Mouse (Mus musculus): ENCODE data around the gene Lrrc56.

Lrrc56 gene

DNA sequence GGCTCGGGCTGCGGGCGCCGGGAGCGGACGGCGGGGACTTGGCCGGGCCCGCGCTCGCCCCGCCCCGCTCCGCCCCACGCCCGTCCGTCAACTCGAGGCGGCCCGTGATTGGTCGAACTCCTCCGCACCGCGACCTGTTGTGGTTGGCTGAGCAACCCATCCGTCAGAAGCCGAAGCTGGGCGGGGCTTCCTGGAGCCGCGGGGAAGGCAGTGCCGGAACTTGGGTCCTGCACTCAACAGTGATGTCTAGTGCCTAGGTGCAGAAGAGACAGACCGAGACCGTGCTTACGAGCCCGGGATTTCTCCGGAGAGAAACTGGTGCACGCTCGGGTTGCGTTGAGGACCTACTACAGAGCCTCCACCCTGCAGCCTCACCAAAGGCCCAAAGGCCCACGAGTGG lies at the start of gene Lrrc56, which contains the start of gene Hras:
Gene Lrrc56, plus strand, starts transcription at position 210 of the 400 bp plus-strand sequence.
Gene Hras, minus strand, starts transcription at position 58 of the 400 bp plus-strand sequence.
- DNase-seq, result peak; percentile 99

- DNase-seq, result no peak
These were observed 49.3 kb upstream of the Lrrc56 start for GRCm38 (mm10) chr7:141144650-141145049.

- no peak for DNase-seq
These were observed 48.6 kb upstream of the Lrrc56 start for GRCm38 (mm10) chr7:141145403-141145802.

DNA sequence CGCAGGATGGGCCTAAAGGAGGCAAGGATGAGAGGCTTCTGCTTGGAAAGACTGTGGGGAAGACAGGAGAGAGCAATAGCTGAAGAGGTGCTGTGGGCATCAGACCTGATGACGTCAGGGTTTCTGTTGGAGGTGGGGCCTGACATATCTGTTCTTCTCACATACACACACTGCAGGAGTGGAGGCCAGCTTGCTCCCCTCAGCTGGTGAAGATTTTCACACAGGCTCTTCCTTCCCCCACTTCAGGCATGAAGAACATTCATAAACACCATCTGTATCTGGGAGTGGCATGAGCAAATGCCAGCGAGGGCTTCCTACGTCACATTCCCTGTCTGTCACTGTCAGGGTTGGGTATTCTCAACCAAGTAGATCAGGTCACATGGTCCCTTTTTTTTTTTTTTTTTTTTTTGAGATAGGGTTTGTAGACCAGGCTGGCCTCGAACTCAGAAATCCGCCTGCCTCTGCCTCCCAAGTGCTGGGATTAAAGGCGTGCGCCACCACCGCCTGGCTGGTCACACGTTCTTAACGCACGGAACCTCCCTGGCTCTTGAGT lies 47.8 kb upstream of the Lrrc56 start:
- no peak for DNase-seq

- DNase-seq, result no peak
These were observed 46.9 kb upstream of the Lrrc56 start for GRCm38 (mm10) chr7:141147044-141147443.

DNA sequence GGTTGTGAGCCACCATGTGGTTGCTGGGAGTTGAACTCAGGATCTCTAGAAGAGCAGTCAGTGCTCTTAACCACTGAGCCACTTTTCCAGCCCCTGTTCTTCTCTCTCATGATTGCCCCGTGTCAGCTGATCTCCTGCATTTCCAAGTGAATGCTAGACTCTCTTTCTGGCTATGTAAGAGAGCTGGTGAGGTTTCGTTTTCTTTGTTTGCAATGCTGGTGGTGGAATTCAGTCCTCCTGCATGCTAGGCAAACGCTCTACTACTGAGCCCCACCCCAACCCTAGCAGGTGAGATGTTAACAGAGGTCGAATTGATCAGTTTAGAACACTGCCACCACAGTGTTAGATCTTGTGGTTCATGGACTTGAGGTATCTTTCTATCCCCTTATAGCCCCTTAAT lies 45.3 kb upstream of the Lrrc56 start:
- no peak for DNase-seq

- no peak for DNase-seq
These were observed 38.6 kb upstream of the Lrrc56 start for GRCm38 (mm10) chr7:141155362-141155761.

DNA sequence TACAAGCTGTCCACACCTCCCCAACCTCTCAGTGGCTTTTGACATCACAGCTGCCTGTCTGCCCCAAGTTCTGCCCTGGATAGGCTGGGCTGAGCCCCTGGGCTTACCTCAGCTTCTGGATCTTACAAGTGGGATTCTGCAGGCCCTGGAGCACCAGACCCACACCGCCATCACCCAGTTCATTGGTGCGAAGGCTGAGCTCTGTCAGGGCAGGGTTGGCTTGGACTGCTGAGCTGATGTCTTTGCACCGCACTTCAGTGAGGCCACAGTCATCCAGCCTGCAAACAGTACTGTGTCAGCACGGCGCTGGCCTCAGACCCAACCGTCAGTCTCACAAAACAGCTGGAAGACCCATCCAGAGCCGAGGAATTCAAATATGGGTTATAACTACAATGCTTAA lies 29.6 kb upstream of the Lrrc56 start:
- DNase-seq, result no peak

GRCm38 (mm10) chr7:141164850-141165249 lies 29.1 kb upstream of the Lrrc56 start:
- DNase-seq, result no peak

GRCm38 (mm10) chr7:141167901-141168517 lies 25.9 kb upstream of the Lrrc56 start:
- DNase-seq, result peak; percentile 38 to 63

- DNase-seq, result peak; percentile 71 to 82
These were observed 25.4 kb upstream of the Lrrc56 start for GRCm38 (mm10) chr7:141168518-141168953.

DNA sequence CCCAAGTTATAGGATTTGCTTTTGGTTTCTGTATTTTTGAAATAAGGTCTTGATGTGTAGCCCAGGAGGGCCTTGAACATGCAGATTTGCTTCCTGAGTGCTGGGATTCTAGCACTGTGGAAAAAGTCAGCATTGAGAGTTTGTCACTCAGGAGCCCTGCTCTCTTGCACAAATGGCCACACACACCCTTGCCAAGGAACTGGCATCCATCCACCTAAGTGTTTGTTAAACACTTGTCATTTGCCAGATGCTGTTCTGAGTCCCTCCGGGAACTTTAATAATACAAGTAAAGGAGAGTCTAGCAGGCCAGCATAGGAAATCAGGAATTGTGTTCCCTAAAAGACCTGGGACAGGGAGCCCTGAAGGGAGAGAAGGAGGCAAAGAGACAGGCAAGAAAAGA lies 24.7 kb upstream of the Lrrc56 start:
- no peak for DNase-seq

- no peak for DNase-seq
These were observed 24.1 kb upstream of the Lrrc56 start for GRCm38 (mm10) chr7:141169866-141170265.

DNA sequence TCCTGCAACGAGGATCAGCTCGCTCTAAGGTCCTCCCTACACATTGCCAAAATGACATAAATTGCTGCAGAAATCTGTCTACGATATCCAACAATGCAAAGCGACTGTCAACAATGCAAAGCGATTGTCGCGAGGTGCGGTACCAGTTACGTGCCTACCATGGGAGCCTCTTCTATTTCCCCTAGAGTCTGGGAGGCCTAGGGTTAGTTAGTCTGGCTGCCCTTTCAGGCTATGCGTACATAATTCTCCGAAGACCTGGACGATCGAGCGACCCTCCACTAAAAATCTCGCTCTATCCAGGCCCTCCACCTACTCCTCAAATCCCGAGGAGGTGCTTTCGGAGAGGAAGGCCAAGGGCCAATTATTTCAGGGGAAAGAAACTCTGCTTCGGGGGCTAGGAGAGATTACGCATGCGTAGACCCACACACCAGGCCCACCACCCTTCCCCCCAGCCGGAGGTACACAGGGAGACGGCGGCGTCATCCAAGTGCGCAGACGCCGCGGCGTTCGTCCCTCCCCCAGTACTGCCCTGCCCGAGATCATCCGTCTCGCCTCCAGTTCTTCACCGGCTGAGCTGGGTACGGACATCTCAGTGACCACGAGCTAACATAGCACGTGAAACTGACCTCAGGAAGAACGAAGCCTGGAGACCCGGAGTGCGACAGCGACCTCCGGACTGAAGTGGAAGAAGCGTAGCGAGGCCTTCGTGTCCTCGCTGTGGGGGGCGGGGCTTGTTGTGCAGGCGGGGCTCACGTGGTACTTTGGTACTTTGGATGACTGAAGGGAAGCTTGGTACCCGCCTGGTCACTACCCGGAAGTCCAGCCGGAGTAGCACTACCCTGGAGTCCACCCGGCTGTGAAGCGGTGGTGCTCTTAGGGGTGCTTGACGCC lies 21.6 kb upstream of the Lrrc56 start, which contains the start of gene Rnh1:
Gene Rnh1, minus strand, starts transcription at position 742 of the 891 bp plus-strand sequence.
- DNase-seq, result peak; percentile 93 to 96

DNA sequence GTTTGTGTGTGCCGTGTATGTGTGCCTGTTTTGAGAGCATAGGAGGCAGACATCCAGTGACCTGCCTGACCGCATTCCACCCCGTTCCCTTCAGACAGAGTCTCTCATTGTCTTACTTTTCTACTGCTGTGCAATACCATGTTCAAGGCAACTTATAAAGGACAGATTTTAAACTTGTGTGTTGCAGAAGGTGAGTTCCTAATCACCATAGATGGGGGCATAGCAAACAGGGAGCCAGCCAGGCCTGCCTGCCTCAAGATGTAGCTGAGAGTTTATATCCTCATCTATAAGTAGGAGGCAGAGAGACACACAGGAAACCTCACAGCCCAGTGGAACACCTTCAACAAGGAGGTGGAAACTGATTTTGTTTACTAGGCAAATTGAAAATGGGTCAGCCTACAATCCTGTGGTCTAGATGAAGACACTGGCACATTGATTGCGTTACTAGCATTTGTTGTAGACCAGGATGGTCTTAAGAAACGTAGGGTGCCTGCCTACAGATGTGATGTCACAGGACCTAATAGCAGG lies 20.6 kb upstream of the Lrrc56 start:
- no peak for DNase-seq

GRCm38 (mm10) chr7:141175068-141175467 lies 18.9 kb upstream of the Lrrc56 start:
- DNase-seq, result no peak

GRCm38 (mm10) chr7:141176173-141176572 lies 17.8 kb upstream of the Lrrc56 start:
- DNase-seq, result peak; percentile 92 to 94

DNA sequence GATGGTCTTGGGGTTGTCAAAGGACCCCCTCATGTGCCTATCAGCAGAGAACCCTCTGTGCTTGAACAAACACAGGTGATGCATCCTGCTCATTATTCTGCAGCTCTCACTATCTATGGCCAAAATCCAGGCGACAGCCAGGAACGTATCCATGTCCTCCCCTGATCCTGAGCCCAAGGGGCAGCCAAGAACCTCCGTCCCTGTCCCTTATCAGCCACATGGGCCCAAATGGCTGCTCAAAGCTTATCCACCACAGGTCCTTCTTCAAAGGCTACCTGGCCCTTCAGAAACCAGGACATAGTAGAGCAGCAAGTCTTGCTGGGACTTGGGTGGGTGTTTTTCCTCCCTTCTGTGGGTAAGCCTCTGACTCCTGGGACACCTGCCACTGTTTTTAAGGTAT lies 5.8 kb upstream of the Lrrc56 start:
- no peak for DNase-seq

GRCm38 (mm10) chr7:141188733-141189132 lies 5.2 kb upstream of the Lrrc56 start:
- DNase-seq, result no peak

GRCm38 (mm10) chr7:141190220-141190619 lies 3.7 kb upstream of the Lrrc56 start:
- no peak for DNase-seq

- DNase-seq, result peak; percentile 55 to 64
These were observed 2.9 kb upstream of the Lrrc56 start for GRCm38 (mm10) chr7:141191036-141191435.

DNA sequence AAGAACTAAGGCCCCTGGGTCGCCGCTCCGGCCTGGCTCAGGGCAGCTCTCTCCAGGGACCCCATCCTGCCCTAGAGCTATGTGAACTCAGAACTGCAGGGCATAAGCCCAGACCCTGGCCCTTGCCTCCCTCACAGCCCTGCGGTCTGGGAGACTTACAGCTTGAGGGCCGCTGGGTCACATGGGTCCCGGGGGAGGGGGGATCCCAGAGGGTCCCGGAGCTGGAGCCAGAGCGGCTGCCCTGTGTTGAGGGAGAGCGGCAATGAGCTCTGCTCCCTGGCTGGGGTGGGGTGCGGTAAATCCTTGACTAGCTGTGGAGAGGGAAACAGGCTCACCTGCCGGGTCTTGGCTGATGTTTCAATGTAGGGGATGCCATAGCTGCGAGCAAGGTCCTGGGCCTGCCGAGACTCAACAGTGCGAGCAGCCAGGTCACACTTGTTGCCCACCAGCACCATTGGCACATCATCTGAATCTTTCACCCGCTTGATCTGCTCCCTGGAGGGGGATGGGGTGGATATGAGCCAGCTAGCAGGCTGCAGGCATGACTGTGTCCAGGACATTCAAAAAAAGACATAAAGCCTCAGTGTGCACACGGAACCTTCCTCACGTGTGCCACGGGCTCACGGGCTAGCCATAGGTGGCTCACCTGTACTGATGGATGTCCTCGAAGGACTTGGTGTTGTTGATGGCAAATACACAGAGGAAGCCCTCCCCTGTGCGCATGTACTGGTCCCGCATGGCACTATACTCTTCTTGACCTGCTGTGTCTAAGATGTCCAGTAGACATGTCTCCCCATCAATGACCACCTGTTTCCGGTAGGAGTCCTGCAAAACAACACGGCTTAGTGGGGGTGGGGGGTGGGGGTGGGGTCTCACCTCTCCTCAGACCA lies 1.9 kb upstream of the Lrrc56 start:
- DNase-seq, result no peak
